Mouse (Mus musculus) G1E (cell line): ENCODE data around the gene Ptpn20. TPM values are rescaled to one million over a fixed set of nuclear protein-coding genes. Genes with fewer than 3 reads are reported as not detected.

ENCODE experiments used
- ATAC-seq: 2 replicates; pipeline ENCODE4 v1.8.0; 2016; ENCODE audit warnings: mild to moderate bottlenecking; ENCODE audit not compliant: insufficient number of reproducible peaks, poor library complexity, low FRiP score, severe bottlenecking; ENCODE audit errors: extremely low read depth
- DNase-seq: peaks from one replicate; pipeline ENCODE4 v3.0.0; 2012; ENCODE audit warnings: low spot score
- H3K27me3 ChIP-seq: 2 replicates; pipeline ENCODE4 v1.6.1; 2012; ENCODE audit warnings: mild to moderate bottlenecking, low read length, inconsistent platforms; ENCODE audit not compliant: insufficient read depth
- H3K36me3 ChIP-seq: replicated peaks from 2 replicates; pipeline ENCODE3; 2012; ENCODE audit warnings: mild to moderate bottlenecking, inconsistent platforms
- H3K4me1 ChIP-seq: 2 replicates; pipeline ENCODE4 v1.6.1; 2012; ENCODE audit warnings: low read depth, low read length, inconsistent platforms, mixed read lengths; ENCODE audit not compliant: insufficient read depth
- H3K4me3 ChIP-seq: 2 replicates; pipeline ENCODE4 v1.5.1; 2012; ENCODE audit warnings: low read depth, mild to moderate bottlenecking, inconsistent platforms, low read length, moderate library complexity, mixed read lengths
- H3K9me3 ChIP-seq: replicated peaks from 2 replicates; pipeline ENCODE4 v1.6.1; 2012; ENCODE audit warnings: inconsistent platforms
- CTCF ChIP-seq: IDR thresholded peaks from 2 replicates; pipeline ENCODE4 v1.5.1; 2012; ENCODE audit warnings: low read depth, low read length, inconsistent platforms, mixed read lengths
- GATA1 ChIP-seq: IDR thresholded peaks from 2 replicates; pipeline ENCODE4 v1.6.1; 2012; ENCODE audit warnings: borderline replicate concordance, low read length, inconsistent platforms, mixed read lengths
- GATA2 ChIP-seq: IDR thresholded peaks from 2 replicates; pipeline ENCODE4 v1.6.1; 2012; ENCODE audit warnings: low read depth, low read length, inconsistent platforms, borderline replicate concordance
- POLR2AphosphoS5 ChIP-seq: IDR thresholded peaks from 2 replicates; pipeline ENCODE4 v1.6.1; 2012; ENCODE audit warnings: low read depth, low read length, inconsistent platforms; ENCODE audit not compliant: insufficient replicate concordance
- TAL1 ChIP-seq: conservative IDR thresholded peaks from 2 replicates; pipeline ENCODE4 v1.6.1; 2012; ENCODE audit warnings: low read depth, low read length, inconsistent platforms, mixed read lengths
- polyA plus RNA-seq: library from polyadenylated mRNA; stranded (reverse); fragments of >175 nt; gene quantifications from 2 replicates; pipeline ENCODE4 v1.2.3, GENCODE M21; 2012
- total RNA-seq, 2 experiments: library from RNA; stranded (forward) in 1 of 2; stranded (reverse) in 1 of 2; fragments of 200-1000 nt in 1 of 2; fragments of >200 nt in 1 of 2; fragmentation: Nextera tagmentation in 1 of 2; gene quantifications; 2 replicates each; pipeline ENCODE4 v1.2.3; 2014 to 2017

Ptpn20 gene
- total and polyA plus RNA-seq, 3 experiments = not detected

DNA sequence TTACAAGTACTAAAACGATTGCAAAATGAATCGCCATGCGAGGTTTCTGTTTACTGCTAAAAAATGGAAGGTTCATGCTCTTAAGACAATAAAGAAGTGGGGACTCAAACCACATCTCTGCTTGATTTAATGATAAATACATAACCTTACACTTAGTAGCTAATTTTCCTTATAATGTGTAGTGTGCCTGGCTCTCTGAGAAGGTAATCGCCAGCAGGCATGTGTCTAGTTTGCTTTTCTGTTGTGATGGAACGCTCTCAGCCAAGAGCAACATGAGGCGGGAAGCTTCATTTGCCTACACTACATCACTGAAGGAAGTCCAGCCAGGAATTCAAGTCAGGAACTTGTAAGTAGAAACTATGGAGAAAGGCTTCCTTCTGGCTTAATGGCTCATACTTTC is 77.3 kb downstream of the Ptpn20 start:
- Histone ChIP-seq H3K4me1 (no peaks in the 10 kb centered on the region), H3K9me3 (peaks cover 23% of the 10 kb centered on the region), H3K27me3 (no peaks in the 10 kb centered on the region), H3K4me3 (no peak overlapping the region), H3K36me3 (no peaks in the 10 kb centered on the region)
- ATAC-seq (no peak), DNase-seq (no peak)
- TF ChIP-seq CTCF (no peak), POLR2AphosphoS5 (no peak), TAL1 (no peak), GATA2 (no peak), GATA1 (no peak)

DNA sequence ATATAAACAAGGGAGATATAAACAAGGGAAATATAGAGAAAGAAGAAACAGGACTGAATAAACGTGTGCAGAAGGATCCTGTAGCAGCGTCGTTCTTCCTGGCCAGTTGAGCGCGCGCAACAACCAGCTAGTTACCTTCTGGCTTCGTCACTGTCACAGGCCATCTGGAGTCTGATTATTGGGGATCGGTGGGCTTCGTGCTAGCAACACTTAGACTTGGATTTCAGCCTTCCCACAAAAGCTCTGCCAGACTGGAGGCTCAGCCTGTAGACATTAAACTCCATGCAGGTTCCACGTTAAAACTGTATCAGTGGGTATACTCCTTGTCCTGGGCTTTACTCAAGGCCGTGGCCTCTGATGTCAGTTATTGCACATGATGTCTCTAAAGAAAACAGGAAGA is 80.9 kb downstream of the Ptpn20 start:
- ATAC-seq (no peak), DNase-seq (no peak)
- no peak overlapping the region for H3K4me3 ChIP-seq
- peaks cover 18% of the 10 kb centered on the region for H3K9me3 ChIP-seq
- H3K27me3 ChIP-seq = no peaks in the 10 kb centered on the region
- no peak for TF ChIP-seq GATA2
- TF ChIP-seq CTCF = no peak
- TF ChIP-seq POLR2AphosphoS5 = no peak
- no peak for TF ChIP-seq TAL1
- TF ChIP-seq GATA1 = no peak
- H3K36me3 ChIP-seq = no peaks in the 10 kb centered on the region
- H3K4me1 ChIP-seq = no peaks in the 10 kb centered on the region

DNA sequence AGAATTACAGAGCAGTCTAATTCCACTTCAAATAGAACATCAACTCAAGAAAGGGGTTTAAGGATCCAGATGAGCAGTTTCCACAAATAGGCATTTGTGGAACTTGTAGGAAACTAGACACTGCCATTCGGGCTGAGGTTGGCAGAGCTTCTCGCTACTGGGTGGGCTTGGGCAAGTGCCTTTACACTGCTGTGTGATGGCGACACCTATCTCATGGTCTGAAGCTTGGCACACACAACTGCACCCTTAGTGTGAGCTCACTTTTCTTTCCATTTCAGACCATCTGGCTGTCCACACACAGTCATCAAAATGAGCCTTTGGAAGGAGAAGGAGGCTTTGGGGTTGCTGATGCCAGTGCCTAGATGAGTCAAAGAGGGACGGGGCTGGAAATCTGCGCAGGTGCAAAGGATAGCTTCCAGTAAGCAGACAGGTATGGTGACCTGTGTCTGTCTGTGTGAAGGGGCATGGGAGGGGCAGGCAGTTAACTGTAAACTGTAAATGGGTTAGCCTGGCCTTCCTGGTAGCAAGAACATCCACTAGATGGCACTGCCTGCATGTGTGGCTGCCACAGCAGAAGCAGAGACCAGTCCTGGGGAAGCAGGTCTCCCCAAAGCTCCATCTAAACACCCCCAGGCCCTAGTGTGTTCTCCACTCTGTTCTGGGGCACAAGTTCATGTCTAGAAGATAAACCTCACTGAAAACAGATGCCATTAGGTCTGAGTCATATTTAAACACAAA is 84.5 kb downstream of the Ptpn20 start:
- Histone ChIP-seq H3K36me3 (no peaks in the 10 kb centered on the region), H3K9me3 (peaks cover 38% of the 10 kb centered on the region), H3K4me3 (no peak overlapping the region), H3K4me1 (no peaks in the 10 kb centered on the region), H3K27me3 (no peaks in the 10 kb centered on the region)
- TF ChIP-seq GATA1 (no peak), POLR2AphosphoS5 (no peak), GATA2 (no peak), TAL1 (no peak), CTCF (no peak)
- ATAC-seq = no peak
- DNase-seq = no peak

DNA sequence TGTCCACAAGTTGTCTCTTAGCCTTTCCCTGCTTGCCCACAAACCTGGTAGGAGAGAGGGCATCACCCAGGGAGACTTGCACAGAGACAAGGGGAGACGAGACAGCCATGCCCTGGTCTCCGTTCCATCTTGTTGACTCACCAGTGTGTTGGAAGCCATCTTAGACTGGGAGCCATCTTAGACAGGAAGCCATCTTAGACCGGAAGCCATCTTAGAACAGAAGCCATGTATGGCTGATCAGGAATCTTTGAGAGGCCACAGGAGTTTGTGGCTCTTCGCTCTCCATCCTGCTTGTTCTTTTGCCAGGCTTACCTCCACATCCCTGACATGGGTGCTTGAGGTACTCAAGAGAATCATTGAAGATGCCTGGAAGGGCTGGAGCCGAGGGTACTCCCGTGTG is 89.0 kb downstream of the Ptpn20 start:
- ATAC-seq (no peak), DNase-seq (no peak)
- Histone ChIP-seq H3K4me1 (no peaks in the 10 kb centered on the region), H3K4me3 (no peak overlapping the region), H3K36me3 (no peaks in the 10 kb centered on the region), H3K27me3 (no peaks in the 10 kb centered on the region), H3K9me3 (peaks cover 52% of the 10 kb centered on the region)
- TF ChIP-seq GATA2 (no peak), POLR2AphosphoS5 (no peak), GATA1 (no peak), TAL1 (no peak), CTCF (no peak)

DNA sequence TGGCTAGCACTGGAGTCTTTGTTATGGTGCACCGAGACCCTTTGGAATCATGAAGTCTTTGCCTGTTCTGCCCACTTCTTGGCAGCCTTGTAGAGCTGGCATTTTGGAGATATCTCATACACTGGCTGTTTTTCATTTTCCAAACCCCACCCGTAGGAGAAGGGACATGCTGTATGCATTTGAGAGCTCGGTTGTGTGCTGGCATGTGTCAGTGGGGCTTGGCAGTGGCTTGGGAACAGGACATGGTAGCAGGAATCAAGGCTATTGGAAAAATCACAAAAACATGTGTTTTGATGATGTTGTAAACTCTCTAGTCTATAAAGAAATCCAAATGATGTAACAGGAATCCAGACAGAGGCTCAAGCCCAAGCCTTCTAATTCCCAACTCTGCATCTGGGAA is 89.7 kb downstream of the Ptpn20 start:
- TF ChIP-seq GATA1 (no peak), TAL1 (no peak), GATA2 (no peak), CTCF (no peak), POLR2AphosphoS5 (no peak)
- H3K9me3 ChIP-seq = peaks cover 49% of the 10 kb centered on the region

DNA sequence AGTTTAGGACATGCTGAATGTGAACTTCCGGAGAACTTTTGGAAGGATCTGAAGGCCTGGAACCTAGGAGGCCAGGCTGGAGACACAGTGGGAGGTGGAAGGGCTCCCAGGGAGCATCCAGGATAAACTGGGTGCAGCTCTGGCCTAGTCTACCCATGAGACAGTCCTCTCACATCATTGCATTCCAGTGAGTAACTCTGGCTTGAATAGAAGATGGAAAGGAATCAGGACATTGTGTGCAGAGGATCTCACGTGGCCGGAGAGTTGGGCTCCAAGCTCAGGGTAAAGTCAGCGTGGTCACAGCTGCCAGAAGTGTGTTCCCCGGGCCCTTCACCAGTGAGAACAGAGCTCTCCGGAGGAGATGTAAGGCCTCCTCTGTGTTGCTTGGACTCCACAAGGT is 91.6 kb downstream of the Ptpn20 start:
- DNase-seq (no peak), ATAC-seq (no peak)
- Histone ChIP-seq H3K9me3 (peaks cover 56% of the 10 kb centered on the region), H3K36me3 (no peaks in the 10 kb centered on the region), H3K4me1 (no peaks in the 10 kb centered on the region), H3K27me3 (no peaks in the 10 kb centered on the region), H3K4me3 (no peak overlapping the region)
- no peak for TF ChIP-seq POLR2AphosphoS5
- TF ChIP-seq CTCF = no peak
- no peak for TF ChIP-seq GATA1
- no peak for TF ChIP-seq GATA2
- no peak for TF ChIP-seq TAL1

More for the DNA sequence above, 89.7 kb downstream of the Ptpn20 start:
- Histone ChIP-seq H3K4me3 (no peak overlapping the region), H3K4me1 (no peaks in the 10 kb centered on the region), H3K36me3 (no peaks in the 10 kb centered on the region), H3K27me3 (no peaks in the 10 kb centered on the region)
- ATAC-seq = no peak
- DNase-seq = no peak
